Mouse (Mus musculus) brain, embryonic 14.5 days (tissue): ENCODE measurements around the gene Med13l. TPM values are rescaled to one million over a fixed set of nuclear protein-coding genes. Genes with fewer than 3 reads are reported as not detected.
A peak's percentile ranks its signal among the peaks of the same experiment; 100 is the strongest.

Source experiments
- DNase-seq: peaks from one replicate; pipeline ENCODE4 v3.0.0-alpha.2; 2011; ENCODE audit warnings: low read depth
- CTCF ChIP-seq: fragments of 200-500 bp; IDR thresholded peaks from 2 replicates; pipeline ENCODE4 v1.5.1; 2012; ENCODE audit warnings: inconsistent platforms, mild to moderate bottlenecking, moderate library complexity, borderline replicate concordance; ENCODE audit not compliant: insufficient read depth, insufficient read length; ENCODE audit errors: extremely low read depth
- POLR2A ChIP-seq: fragments of 200-500 bp; IDR thresholded peaks from 2 replicates; pipeline ENCODE4 v1.6.1; 2012; ENCODE audit warnings: mild to moderate bottlenecking, inconsistent platforms, borderline replicate concordance; ENCODE audit not compliant: poor library complexity, insufficient read depth, insufficient read length, severe bottlenecking; ENCODE audit errors: extremely low read depth
- polyA plus RNA-seq: library from polyadenylated mRNA; depleted of rRNA; stranded (reverse); fragments of >200 nt; gene quantifications from 2 replicates; pipeline ENCODE4 v1.2.3, GENCODE M21; 2012

Med13l gene
- polyA plus RNA-seq, 1 experiment, result 25.9 TPM

- DNase-seq, result peak; percentile 93
- TF ChIP-seq POLR2A (peak; percentile 67; the same call in 1 of the 2 replicates), CTCF (0 out of 2 replicates have a peak, but pooled peaks have one; percentile 2)
Measured at GRCm38 (mm10) chr5:118559584-118560384, 695 bp upstream of the Med13l start.

DNA sequence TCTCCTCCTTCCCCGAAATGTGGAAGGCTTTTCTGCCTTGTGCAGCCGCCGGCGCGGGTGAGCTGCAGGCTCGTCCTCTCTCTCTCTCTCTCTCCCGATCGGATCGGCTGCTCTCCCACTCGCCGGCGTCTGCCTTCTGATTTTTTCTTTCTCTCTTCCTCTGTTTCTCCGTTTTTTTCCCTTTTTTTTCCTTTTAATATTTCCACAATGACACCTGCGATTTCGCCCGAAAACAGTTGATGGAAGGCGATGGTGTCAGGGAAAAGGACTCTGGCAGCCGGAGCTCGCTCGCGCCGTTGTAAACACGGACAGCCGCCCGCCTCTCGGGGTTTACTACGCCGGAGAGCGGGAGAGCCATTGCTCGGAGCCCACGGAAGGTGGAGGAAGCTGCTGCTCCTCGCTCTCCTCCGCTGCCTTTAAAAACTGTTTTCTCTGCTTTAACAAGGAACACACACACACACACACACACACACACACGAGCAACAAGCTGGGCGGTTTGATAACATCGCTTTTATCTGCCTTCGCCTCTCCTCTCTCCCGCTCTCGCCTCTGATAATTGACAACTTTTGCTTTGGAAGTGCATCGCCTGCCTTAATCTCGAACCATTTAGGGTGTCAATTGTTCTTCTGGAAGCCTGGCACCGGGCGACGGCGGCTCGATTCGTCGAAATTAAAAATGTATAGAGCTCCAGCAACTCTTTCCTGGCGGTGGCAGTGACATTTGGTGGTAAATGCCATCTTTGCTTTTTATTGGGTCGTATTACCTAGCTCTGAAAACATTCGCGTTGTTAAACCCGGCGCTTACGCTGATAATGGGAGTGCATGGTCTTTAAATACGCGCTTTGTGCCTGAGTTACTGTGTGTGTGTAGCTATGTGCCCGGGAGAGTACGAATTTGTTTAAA lies 858 bp downstream of the Med13l start:
- TF ChIP-seq POLR2A, result no peak
- TF ChIP-seq CTCF, result no peak
- DNase-seq, result peak; percentile 64

DNA sequence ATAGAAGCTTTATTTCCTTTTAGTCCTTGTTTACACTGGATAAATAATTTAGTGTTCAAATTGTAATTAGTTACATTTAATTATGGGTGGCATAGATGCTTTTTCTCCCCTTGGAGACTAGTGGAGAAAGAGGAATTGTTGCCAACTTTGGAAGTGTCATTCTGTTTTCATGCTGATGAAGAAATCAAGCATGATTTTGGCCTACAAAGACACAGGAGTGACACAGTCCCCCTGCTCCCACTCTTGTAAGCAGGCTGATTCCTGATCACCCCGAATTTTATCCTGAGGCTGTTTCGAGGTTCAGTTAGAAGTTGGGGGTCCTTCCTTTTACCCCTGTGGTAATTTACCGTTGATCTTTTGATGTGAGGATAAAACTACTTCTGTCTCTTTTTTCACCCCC lies 1.7 kb downstream of the Med13l start:
- TF ChIP-seq POLR2A, result no peak
- no peak for TF ChIP-seq CTCF
- no peak for DNase-seq

DNA sequence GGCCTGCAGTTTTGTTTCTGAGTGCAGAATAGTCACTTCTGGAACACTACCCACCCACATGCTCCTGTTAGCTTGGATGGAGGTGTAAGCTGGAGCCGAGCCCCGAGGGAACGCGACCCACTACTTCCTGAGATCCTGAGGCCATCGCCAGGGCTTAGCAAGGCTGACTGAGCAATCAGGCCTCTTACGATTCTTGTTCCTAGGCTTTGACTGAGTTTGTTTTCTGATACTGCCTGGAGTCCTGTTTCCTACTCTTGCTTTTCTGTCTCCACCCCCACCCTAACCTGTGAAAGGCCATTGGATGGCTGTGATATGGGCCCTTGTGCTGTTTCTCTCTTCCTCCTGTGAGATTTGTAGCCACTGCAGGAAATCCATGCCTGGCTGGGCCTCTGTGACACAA lies 3.1 kb downstream of the Med13l start:
- DNase-seq, result no peak
- TF ChIP-seq CTCF, result no peak
- TF ChIP-seq POLR2A, result no peak

- no peak for DNase-seq
- TF ChIP-seq CTCF (no peak), POLR2A (no peak)
Measured at GRCm38 (mm10) chr5:118567395-118567794, 6.9 kb downstream of the Med13l start.

DNA sequence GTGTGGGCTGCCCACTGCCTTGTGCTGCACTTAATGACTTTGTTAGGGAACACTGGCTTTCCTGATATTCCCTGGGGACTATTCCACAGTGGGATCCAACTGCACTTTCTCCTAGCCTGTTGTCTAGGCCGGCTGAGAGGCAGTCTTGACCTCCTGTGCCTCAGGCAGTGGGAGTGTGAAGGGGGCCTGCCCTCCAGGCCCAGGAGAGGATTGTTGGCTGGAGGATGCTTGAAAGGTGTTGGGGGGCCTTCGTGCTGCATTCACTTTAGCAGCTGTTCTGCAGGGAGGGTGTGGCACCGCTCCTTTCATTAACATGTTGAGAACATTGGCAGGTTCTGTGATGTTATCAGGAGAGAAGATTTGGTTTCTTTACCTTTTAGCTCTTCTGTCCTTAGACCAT lies 8.5 kb downstream of the Med13l start:
- no peak for DNase-seq
- TF ChIP-seq POLR2A (no peak), CTCF (no peak)

DNA sequence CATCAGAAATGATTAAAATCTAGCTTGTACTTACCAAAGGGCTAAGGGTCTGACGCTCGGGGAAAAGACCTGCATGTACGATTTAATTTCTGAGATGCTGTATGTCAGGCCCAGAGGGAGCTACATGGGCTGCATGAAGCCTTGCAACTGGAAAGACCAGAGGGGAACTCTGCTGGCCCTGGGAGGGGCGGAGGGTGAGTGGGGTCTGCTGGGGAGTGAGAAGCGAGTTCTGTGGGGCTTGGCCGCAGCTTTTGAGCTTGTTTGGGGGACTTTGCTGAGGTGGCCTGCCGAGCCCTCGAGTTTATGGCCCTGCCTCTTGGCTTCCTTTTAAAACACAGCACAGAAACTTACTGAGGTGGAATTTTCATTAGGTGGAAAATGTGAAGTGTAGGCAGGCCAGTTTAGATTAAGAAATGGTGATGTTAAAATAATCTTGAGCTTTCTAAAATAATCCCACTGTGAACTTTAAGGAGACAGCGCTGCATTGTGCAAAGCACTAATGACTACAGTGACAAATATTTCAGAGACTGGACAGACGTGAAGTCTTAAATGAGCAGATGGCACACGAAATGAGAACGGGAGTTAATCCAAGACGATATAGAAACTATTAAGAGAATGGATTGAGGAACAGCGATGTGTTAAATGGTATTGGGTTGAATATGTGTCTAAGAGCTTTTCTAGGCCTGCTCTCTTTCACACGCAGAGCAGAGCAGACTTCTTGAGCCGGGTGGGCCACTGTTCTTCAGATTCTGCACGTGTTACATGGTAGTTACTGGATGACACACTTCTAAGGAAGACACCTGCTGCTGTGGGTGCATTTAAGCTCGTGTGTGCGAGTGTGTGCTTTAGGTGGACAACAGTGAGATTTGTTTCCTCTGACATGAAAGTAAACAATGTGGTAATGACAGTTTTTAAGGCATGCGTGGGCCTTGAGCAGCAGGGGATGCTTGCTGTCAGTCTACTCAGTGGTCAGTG lies 9.4 kb downstream of the Med13l start:
- DNase-seq, result peak; percentile 74

GRCm38 (mm10) chr5:118571504-118571903 lies 11.0 kb downstream of the Med13l start:
- TF ChIP-seq CTCF (no peak), POLR2A (no peak)
- no peak for DNase-seq

More for the DNA sequence above, 9.4 kb downstream of the Med13l start:
- TF ChIP-seq CTCF, result no peak
- TF ChIP-seq POLR2A, result no peak

GRCm38 (mm10) chr5:118574236-118574635 lies 13.8 kb downstream of the Med13l start:
- no peak for TF ChIP-seq CTCF
- TF ChIP-seq POLR2A, result no peak
- DNase-seq, result no peak

DNA sequence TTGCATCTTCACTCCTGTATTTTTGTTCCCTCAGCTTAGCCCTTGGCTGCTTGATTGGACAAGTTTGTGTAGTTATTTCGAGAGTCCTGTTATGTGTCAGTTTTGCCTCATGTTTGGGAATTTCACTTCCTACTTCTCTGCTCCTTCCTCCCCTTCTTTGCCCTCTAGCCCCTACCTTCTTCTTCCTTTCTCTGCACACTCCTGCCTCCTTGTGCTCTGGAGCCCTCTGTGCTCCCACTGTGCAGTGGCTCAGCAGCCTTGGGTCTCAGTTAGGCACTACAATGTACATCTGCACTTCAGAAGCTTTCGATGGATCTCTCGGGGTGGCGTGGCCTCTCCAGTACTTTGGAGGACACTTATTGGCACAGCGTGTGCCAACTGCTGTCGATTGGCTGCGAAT lies 14.5 kb downstream of the Med13l start:
- no peak for DNase-seq

DNA sequence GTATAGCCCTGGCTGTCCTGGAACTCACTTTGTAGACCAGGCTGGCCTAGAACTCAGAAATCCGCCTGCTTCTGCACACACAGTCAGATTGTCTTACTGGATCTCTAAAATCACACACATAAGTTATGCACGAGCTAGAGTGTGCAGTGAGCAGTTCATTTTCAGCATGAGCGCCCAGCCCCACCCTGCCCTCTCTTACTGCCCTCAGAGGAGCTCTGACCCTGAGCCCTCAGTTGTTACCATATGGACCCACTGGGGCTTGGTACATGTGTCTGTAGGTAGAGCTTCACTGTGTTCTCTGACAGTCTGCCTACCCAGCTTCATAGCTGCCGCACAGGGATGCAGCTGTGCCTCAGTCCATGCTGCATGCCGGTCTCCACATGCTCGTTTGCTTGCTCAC lies 15.4 kb downstream of the Med13l start:
- TF ChIP-seq CTCF (no peak), POLR2A (no peak)

More for the DNA sequence above, 14.5 kb downstream of the Med13l start:
- no peak for TF ChIP-seq POLR2A
- TF ChIP-seq CTCF, result no peak

GRCm38 (mm10) chr5:118576731-118577130 lies 16.3 kb downstream of the Med13l start:
- TF ChIP-seq POLR2A, result no peak
- no peak for TF ChIP-seq CTCF
- DNase-seq, result peak; percentile 66

More for the DNA sequence above, 15.4 kb downstream of the Med13l start:
- no peak for DNase-seq
